Mouse (Mus musculus) ZHBTc4 (cell line): ENCODE results near the gene Pimreg.

Experiments
- DNase-seq: peaks from one replicate; pipeline ENCODE4 v3.0.0-alpha.2; 2011; ENCODE audit warnings: low read depth, low spot score

Pimreg gene

DNA sequence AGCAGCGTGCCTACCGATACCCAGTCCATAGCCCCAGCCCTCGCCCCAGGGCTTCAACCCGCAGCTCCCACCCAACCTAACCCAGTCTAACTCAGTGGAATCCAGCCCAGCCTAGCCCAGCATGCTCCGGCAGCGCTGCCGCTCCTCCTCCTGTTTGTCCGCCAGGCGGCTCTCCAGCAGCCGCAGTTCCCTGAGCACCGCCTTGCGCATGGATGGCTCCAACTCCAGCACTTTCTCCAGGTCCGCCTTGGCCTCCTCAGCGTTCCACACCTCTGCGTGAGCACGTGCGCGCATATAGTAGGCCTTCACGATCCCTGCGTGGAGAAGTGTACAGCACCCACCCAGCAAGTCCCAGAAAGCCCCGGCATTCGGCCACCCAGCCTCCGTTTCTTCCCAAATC is 12.7 kb upstream of the Pimreg start:
- DNase-seq = peak; percentile 78

- no peak for DNase-seq
Observed at GRCm38 (mm10) chr11:72031353-72031752, 10.5 kb upstream of the Pimreg start.

DNA sequence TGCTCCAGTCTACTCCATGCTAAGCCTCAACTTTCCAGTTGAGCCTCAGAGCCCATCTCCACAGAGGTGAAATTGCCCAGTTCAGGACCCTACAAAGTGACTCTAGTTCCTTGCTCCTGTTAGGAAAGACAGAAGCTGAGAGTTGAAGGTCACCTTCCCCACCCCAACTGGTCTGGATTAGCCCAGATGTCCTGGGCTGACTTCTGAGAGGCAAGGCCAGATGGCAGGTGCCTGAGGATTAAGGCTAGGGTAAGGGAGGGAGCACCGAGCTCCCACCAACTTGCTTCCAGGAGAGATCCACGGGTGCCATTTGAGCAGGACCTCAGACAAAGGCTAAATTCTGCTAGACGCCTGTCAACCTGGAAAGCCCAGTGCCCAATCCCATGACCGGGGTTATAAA is 9.7 kb upstream of the Pimreg start:
- DNase-seq = peak; percentile 33

DNA sequence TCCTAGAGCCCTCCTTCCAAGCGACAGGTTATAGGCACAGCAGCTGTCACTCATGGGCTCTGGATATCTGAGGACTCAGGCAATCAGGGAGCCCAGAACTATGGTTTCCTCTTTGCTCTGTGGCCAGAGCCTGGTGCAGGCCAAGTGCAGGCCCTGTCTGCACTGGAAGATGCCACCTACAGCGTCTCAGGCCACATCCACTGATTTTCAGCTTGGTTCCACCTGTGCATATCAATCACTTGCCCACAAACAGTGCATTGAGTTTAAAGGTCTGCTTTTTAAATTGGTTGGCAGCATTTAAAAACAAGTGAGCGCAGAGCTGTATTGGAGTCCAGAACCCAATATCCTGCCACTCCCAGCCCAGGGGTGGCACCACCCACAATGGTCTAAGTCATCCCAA is 9.2 kb upstream of the Pimreg start:
- no peak for DNase-seq

- DNase-seq = no peak
Observed at GRCm38 (mm10) chr11:72037409-72037808, 4.4 kb upstream of the Pimreg start, which contains the start of gene Aipl1. Aipl1 (minus strand) TSS chr11:72037509.

DNA sequence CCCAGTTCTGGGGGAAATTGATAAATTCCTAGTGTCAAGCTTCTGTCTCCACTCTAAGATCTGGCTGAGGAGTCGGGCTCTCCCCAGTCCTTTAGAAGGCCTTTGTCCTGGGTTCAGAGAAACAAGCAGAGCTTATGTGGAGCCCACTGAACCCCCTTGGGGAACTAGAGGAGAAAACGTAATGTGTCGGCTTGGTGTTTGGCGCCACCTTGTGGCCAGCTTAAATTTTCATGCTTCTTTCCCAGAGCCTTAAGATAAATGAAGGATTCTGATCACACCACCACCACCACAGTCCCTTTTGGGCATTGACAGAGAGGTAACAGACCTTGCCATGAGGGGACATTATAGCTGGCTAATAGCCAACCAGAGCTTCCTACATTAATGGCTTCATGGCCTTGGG is 3.8 kb upstream of the Pimreg start:
- DNase-seq = peak; percentile 68

DNA sequence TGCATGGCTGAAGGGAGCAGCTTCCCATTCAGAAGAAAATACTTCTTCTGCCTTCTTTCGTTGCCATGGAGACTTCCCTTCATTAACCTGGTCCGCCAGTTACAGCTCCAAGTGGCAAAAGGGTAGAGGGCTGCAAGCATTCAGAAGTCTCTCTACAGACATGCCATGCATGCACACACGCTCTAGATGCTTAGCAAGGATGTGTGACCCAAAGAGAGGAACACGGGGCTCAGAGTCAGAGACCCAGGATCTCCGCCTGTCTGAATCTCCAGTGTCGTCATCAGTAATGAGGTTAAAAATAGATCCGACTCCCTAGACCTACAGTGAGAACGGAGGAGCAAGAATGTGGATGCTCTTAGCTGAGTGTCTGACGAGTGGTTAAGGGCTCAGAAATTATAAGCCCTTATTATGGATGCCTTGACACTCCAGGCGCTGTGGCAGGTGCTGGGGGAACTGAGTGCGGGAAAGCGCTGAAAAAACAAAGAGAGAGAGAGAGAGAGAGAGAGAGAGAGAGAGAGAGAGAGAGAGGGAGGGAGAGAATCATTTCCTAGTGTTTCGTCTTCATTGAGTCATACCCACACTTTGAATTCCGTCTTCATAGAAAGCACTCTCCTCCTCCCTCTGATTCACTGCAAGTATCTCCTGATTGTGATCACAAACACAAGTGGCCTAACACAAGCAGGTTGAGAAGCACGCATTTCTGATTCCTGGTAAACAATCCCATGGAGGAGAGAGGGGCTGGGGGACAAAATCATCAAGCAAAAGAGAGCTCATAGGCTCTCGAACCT is 2.0 kb upstream of the Pimreg start:
- DNase-seq = no peak

DNA sequence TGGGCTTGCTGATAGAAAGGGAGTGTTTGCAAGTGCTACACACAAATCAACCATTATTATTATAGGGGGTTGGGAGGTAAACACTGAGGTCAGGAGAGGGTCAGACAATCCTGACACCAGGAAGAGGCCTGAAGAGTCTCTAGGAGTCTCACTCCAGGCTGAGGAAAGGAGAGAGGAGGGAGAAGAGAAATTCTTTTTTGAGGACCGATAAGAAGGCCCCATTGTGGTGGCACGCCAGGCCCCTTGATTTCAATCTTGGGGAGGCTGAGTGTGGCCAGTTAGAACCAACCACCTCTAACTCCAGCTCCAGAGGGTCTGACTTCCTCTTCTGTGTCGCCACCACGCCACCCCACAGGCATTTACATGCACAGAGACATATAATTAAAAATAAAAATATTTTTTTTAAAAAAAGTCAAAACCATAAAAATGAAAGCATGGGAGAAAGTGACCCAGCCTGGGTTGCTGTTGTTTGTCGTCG is 503 bp upstream of the Pimreg start:
- no peak for DNase-seq

DNA sequence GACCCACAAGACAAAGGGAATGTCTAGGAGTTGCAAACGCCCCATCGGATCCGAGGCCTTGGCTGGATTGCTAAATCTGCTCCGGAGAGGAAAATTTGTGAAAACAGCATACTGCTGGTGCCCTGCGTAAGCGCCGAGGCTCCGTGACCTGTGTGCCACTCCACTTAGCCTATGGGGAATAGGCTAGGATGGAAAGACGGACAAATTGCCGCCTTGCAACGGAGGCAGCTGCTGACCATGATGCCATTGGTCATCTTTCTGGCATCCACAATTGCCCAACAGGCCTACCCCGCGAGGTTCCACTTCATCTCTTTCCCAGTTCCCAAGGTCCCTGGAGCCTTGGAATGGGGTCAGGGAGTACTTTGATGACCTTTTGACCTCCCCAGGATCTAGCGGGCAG is 799 bp downstream of the Pimreg start:
- DNase-seq = no peak

- DNase-seq = no peak
Observed at GRCm38 (mm10) chr11:72044231-72044630, 2.4 kb downstream of the Pimreg start.

GRCm38 (mm10) chr11:72048730-72049129 is 6.9 kb downstream of the Pimreg start:
- DNase-seq = no peak

DNA sequence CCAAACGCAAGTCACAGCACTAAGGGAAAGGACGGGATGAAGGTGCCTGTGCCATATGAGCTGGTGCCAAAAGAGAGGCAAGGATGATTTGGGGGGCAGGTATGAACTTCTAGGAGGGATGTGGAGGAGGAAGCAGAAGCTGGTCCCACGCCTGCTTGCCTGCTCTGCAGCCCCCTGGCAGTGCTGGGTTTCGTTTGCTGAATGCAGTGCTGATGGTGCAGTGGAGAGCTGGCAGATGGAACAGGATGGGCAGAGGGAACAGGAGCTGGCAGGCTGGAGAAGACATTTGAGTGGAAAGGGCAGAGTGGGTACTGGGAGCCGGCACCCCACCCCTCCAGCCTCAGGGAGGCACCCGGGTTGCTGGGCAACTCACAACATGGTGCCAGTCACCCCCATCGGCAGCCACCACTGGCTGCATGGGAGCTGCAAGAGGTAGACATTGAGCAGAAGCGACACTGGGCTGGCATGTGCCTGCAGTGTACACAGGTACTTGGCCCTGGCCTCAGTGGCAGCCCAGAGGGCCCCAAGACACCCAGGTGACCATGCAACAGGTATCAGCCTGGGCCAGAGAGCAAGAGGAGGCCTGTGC is 7.4 kb downstream of the Pimreg start:
- DNase-seq = no peak

- DNase-seq = no peak
Observed at GRCm38 (mm10) chr11:72050168-72050894, 8.5 kb downstream of the Pimreg start.

DNA sequence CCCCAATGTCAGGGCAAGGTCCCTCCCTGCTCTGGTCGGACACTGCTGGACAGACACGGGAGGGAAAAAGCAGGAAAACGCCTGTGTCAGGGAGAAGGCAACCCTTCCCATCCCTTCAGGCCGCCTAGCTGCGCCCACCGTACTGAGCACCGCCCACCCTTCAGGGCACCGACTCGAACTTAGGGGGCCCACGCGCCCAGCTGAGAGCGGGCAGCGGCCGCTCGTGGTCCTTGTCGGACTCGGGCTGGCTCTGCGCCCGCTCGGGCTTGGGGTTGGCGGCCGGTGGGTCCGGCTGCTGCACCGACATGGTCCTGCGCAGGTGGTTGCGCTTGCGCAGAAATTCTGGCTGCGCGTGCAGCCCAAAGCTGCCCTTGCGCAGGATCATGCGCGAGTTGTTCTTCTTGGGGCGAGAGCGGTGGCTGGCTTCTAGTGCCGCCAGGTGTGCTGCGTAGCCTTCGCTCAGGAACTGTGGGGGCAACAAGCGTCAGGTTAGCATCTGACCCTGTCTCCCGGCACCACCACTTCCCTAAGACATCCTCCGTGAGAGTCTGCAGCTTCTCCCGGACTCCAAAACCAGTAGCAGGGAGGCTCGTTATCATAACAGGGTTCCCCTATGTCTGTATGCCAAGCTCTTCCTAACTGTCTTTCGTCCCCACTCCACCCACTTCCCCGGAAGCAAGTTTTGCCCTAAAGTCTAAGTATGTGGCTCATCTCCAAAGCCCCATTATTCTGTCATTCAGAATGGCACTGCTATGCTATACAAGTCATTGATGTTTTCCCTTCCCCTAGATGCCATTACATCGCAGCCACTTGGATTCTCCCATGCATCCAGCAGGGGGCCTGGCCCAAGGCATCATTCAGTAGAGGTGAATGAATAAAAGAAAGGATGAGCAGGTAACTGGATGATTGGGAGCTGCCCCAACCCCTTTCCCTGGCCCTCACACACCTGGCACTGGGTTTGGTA is 9.3 kb downstream of the Pimreg start:
- peak; percentile 71 for DNase-seq

DNA sequence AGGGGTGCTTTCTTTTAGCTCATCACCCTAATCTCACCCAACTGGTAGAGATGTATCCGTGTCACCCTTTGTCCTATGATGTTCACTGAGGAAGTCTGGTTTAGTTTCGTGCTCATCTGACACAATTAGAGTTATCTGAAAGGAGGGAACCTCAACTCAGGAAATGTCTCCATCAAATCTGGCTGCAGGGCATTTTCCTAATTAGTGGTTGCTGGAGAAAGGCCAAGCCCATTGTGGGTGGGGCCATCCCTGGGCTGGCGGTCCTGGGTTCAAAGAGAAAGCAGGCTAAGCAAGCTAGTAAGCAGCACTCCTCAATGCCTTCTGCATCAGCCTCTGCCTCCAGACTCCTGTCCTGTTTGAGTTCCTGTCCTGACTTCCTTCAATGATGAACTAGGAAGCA is 10.4 kb downstream of the Pimreg start:
- DNase-seq = no peak

GRCm38 (mm10) chr11:72052636-72053035 is 10.8 kb downstream of the Pimreg start:
- peak; percentile 81 for DNase-seq

GRCm38 (mm10) chr11:72055176-72055575 is 13.3 kb downstream of the Pimreg start:
- DNase-seq = no peak

DNA sequence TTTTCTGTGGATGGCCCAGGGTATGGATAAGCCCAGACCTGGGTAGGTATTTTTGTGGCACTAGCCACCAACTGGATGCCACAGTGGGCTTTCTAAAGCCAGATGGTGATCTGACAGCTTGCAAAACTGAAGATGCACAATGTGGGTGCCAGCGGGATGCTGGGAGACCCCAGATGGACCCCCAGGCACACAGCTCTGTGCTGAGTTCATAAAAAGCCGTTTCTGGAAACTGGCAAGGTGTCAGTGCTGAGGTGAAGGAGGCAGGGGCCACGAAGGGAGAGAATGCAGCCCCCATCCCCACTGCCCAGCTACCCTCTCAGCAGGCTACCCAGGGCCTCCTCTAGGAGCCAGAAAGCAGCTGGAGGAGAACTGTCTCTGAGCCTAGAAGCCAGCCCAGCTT is 15.3 kb downstream of the Pimreg start:
- no peak for DNase-seq

DNA sequence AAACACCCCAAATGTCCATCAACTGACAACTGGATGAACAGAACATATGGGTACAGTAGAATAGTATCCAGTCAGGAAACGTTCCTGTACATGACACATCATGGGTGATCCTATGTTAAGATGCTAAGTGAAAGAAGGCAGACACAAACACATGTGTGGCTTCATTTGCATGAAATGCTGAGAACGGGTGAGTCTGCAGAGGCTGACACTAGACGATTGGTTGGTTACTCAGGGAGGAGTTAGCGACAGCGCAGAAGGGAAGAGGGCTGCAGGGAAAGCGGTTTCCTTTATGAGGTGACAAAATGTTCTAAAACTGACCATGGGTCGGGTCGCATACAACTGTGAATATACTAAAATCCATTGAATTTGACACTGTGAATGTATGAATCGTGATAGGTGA is 18.6 kb downstream of the Pimreg start:
- no peak for DNase-seq

- DNase-seq = no peak
Observed at GRCm38 (mm10) chr11:72061093-72061620, 19.3 kb downstream of the Pimreg start.

DNA sequence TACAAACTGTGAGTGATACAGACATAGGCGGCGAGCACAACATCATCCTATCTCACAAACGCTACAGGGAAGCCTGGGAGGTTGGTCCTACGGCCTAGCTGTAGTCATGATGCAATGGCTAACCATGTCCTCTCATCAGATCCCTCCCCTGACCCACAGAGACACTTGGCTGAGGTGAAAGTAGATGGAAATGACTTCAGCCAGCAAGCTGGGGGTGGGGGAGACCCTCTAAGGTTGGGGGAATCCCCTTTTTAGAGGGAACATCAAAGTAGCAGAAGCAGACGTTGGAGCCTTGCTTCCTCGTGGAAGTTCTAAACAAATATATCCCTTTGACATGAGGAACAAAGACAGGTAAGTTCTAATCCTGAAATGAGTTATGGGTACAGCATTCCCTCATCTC is 22.6 kb downstream of the Pimreg start:
- no peak for DNase-seq
